Mouse (Mus musculus): ENCODE results near the gene Mesd.

Mesd gene

DNA sequence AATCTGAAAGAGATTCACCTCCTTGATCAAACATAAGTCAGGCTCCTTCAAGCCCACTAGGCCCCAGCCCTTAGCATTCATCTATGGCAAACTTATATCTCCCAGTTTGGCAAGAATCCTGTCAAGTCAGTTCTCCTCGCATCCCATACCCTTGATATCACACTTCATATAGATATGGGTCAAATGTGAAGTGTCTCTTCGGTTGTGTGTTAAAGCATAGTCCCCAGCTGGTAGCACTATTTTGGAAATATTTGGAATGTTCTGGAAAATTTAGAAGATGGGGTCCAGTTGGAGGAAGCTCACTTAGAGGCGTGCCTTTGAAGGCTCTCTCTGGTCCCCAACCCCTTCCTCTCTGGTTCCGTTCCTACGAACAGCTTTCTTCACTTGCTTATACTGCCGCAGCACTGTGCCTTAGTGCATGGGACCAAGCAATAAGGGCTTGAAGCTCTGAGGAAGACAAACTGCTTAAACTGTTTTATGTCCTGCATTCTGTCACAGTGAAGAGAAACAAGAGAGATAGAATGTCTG, 29.2 kb downstream of the Mesd start:
- DNase-seq (ENCODE audit: low spot score in 2 of 2) = no peak

DNA sequence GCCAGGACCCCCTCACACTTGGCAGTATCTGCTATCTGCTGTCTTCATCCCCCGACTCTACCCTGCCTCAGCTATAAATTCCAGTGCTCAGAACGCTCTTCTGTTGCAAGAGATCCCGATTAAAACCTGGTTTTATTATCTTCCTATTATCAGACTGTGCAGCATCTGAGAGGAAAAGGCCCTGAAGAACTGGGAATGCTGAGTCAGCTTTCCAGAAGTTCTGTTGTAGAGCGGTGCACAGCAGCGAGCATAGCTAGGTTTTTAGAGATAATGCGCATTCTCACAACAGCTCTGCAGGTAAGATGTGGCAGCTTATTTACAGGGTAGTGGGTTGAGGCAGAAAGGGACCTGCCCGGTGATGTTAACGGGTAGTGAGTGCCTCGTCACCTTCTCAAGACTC, 29.7 kb downstream of the Mesd start:
- no peak for DNase-seq (ENCODE audit: low spot score in 2 of 2)

DNA sequence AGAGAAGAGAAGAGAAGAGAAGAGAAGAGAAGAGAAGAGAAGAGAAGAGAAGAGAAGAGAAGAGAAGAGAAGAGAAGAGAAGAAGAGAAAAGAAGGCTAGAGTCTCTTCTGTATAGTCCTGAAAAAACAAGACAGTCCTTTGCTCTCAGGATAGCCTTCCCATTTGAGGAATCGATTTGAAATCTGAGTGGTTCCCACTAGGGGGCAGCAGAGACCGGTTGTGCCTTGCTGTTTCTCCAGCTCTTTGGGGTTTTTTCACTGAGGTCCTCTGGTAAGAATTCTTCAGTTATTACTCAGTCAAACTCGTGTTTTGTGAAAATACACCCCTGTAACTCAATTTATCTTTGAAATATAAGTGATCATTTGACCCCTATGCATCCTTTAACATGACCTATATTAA, 30.3 kb downstream of the Mesd start:
- peak; percentile 56 to 90 for DNase-seq (ENCODE audit: low spot score in 2 of 2)

DNA sequence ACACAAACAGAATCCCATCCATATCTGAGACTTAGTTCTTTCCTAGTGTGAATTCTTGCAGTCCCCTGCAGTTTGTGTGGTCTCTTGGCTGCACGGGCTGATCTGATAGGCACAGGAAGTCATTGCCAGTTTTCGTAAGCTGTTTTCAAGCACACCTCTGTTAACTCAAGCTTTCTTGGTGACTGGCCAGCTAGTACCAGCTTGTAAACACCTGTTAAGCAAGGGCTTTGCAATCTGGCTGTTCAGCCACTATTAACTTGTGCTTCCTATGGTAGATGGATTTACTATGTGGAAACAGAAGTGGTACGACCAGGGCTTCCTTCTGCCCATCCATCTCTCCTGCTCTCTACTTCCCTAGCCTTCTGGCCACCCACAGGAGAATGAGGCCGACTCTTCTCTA, 36.0 kb downstream of the Mesd start:
- DNase-seq (ENCODE audit: low spot score in 2 of 2) = no peak

DNA sequence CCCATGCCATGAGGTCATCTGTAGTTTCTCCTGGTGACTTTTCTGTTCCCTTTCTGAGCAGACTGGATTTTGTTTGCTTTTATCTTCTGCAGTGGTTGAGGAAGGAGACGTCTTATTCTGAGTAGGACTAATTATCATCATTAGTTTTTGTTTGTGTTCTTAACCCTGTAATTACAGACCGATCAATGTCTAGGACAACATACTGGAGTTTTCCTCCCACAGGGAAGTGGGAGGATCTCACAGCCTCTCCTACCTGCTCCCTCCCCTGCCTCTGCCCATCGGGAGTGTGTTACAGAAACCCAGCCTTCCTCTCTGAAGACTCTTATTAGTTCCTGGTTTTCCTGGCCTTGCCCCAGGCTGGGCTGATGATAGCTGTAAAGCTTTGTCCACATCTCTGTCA, 37.4 kb downstream of the Mesd start:
- no peak for DNase-seq (ENCODE audit: low spot score in 2 of 2)

DNA sequence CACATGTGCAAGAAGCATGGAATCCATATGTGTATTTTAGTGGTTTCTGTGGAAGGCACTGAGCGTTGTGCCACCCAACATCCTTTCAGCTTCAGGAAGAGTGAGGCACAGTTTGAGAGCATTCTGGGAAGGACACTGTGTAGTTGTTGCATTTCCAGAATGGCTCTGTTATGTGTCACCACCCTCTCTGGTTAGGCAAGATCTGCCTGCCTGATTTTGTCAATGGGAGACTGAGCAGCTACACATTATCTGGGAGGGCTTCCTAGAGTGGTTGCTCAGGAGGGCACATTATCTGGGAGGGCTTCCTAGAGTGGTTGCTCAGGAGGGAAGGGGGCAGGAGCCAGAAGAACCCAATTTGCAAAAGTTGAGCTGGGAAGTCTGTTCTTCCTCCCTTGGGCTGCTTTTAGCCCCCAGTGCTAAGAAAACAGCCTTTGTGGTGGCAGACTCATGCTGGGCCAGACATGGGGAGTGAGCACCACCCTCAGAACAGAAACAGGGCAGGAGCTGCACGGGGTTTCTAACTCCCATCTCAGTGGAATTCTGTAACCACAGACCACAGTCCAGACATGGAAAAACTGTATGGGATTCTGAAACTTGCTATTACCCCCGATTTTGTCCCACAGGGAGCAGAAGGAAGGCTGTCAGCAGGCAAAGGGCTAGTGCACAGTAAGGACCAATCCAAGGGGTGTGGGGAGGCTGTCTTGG, 54.9 kb downstream of the Mesd start:
- no peak for DNase-seq (ENCODE audit: low spot score in 2 of 2)

DNA sequence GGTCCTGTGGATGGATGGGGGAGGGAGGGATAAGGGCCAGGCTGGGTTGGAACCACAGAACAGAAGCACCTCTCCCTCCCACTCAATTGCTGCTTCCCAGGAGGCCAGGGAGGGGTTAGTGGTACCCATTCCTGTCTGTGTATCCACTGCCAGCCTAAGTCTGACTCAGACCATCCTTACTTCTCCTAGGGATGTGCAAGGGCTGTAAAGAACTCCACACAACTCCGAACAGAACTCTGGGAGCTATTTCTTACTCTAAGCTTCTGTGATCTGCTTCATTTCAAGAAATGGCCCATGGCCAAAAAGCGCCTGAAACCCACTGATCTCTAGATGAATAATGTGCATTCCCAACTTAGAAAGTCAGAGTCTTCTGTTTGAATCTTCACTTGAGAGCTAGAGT, 55.9 kb downstream of the Mesd start:
- DNase-seq (ENCODE audit: low spot score in 2 of 2) = no peak

DNA sequence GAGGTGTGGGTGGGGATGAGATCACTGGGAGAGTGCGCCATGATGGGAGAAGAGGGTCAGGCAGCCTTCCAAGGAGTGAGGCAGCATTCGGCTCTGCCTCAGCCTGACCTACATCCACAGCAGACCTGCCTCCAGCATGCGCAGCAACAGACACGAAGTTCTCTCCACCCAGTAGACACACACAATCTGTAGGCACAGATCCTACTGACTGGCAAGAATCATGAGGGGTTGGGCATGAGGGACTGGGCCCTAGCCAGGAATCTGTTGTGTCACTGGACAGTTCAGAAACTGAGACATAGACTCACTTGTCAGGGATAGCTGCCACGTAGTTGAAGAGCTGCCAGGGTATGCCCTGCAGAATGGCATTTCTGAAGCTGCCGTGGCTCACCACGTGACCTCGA, 57.4 kb downstream of the Mesd start:
- no peak for DNase-seq (ENCODE audit: low spot score in 2 of 2)

DNA sequence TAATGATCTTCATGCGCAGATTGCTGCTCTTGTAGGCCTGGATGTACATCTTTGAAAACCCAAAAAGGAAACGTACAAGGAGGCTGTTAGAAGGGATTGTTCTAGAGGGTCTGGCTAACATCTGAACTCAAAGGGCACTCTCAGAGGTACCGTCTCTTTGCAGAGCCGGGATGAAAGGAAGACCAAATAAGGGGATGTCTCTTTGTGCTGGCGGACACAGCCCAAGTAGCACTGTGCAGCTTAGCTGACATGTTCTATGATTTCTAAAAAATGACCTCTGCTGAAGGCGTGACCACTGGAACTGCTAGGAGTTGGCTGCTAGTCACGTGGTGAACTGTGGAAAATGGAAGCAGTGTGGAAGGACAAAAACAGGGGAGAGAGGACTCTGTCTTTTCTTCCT, 64.5 kb downstream of the Mesd start:
- no peak for DNase-seq (ENCODE audit: low spot score in 2 of 2)

DNA sequence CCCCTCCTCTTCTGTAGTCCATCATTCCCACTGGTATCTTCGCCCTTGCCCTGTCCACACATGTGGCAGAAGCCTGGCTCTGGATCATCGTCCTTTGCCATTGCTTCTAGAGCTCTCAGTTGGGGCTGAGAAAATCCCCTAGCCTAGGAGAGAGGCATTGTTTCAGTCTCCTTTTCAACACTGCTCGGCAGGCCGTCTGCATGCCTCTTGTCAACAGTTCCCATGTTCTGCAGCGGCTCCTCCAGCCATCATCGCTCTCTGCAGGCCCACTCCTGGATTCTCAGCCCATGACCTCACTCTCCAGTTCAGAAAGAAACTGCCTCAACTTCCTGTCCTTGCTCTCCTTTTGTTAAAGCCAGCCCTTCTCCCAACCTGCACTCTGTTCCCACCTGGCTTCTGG, 65.4 kb downstream of the Mesd start:
- no peak for DNase-seq (ENCODE audit: low spot score in 2 of 2)

Data from frontal cortex, postnatal 14 days (tissue).